Mouse (Mus musculus) central nervous system, embryonic 14 days (tissue): ENCODE results near the gene Gja5. TPM values are rescaled to one million over a fixed set of nuclear protein-coding genes. Genes with fewer than 3 reads are reported as not detected.

Experiments used
- polyA plus RNA-seq: library from polyadenylated mRNA; depleted of rRNA; stranded (reverse); fragments of >200 nt; gene quantifications from 2 replicates; pipeline ENCODE4 v1.2.3, GENCODE M21; 2012; rRNA removed

Gja5 gene
- 2.0 and 5.1 TPM in 2 replicates for polyA plus RNA-seq

GRCm38 (mm10) chr3:96904393-96904792 lies at the start of gene Gja5:
Gja5 (plus strand) TSS chr3:96904693.

GRCm38 (mm10) chr3:96904851-96905541 lies 503 bp downstream of the Gja5 start, which contains the start of gene Gpr89:
Gpr89 (minus strand) TSS chr3:96905346.

GRCm38 (mm10) chr3:96925920-96926319 lies 21.4 kb downstream of the Gja5 start, which contains the start of gene Gja8:
Gja8 (minus strand) TSS chr3:96926020.

Other genes with a start within 250 kb of the Gja5 start
- 1.2 and 2.1 TPM in 2 replicates for gene Ankrd35, start 234.6 kb upstream of the Gja5 start, polyA plus RNA-seq
- 37.4 and 47.6 TPM in 2 replicates for gene Pias3, start 208.3 kb upstream of the Gja5 start, polyA plus RNA-seq
- 8.5 and 10.7 TPM in 2 replicates for gene Nudt17, start 196.1 kb upstream of the Gja5 start, polyA plus RNA-seq
- gene Polr3c, start 177.1 kb upstream of the Gja5 start, polyA plus RNA-seq, result 45.5 and 49.0 TPM in 2 replicates
- 42.7 and 46.4 TPM in 2 replicates for gene Rnf115, start 177.0 kb upstream of the Gja5 start, polyA plus RNA-seq
- 0.05 and 0.09 TPM in 2 replicates for gene Pdzk1, start 75.4 kb upstream of the Gja5 start, polyA plus RNA-seq
- 0.04 TPM in 1 of 2 replicates, not detected in the other for gene Cd160, start 75.3 kb upstream of the Gja5 start, polyA plus RNA-seq
- 14.4 and 15.5 TPM in 2 replicates for gene Gpr89, start 653 bp downstream of the Gja5 start, polyA plus RNA-seq
- not detected in 2 replicates for gene Gja8, start 21.3 kb downstream of the Gja5 start, polyA plus RNA-seq